Mouse (Mus musculus): ENCODE results near the gene Cep83.

DNA sequence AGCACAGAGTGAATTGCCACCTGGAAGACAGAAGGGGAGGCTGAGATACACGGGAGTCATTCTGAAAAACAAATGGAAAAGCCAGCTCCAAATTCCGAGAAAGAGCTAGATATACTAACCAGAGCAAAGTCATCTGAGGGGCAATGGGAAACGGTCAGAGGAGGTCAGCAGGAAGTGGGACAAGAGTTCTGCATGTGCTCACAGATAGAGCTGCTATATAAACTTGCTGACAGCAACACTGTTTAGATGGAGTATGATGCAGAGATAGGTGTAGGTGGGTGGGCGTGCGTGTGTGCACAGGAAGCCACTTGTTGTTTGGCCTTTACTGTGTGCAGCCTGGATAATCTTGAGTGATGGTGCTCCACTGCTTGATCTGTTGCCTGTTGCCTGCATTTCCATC is 109.7 kb downstream of the Cep83 start:
- TF ChIP-seq GATA1 (IDR thresholded peaks at IDR 0.05; ENCODE audit: borderline replicate concordance, low read length) (no peak), FLI1 (IDR thresholded peaks at IDR 0.05; ENCODE audit: low read length) (no peak)
